Mouse (Mus musculus) CD4-positive, CD25-positive, alpha-beta regulatory T cell, adult 4 months (primary cell): ENCODE data around the gene Ift46. TPM values are rescaled to one million over a fixed set of nuclear protein-coding genes. Genes with fewer than 3 reads are reported as not detected.
"Not testable (repeated sequence)": the region's sequence is repeated elsewhere in the genome, so short reads cannot be mapped to it uniquely, and the experiment has no call there.

Experiments
- ATAC-seq: one replicate; pipeline ENCODE4 v1.8.0; 2017
- polyA plus RNA-seq, 2 experiments: library from polyadenylated mRNA; unstranded; fragments of 100-300 nt; shearing (Covaris generic); gene quantifications; one replicate each; pipeline ENCODE4 v1.2.1; 2017

Ift46 gene
- polyA plus RNA-seq, 2 experiments from 2014 or later, result 55.1 to 73.7 TPM

- ATAC-seq, result no peak
Measured at GRCm38 (mm10) chr9:44736301-44736700, 31.4 kb upstream of the Ift46 start.

GRCm38 (mm10) chr9:44737240-44737949, 30.3 kb upstream of the Ift46 start:
- ATAC-seq, result no peak

- no peak for ATAC-seq
Measured at GRCm38 (mm10) chr9:44740663-44741192, 27.0 kb upstream of the Ift46 start.

GRCm38 (mm10) chr9:44745371-44745770, 22.3 kb upstream of the Ift46 start:
- ATAC-seq, result no peak

GRCm38 (mm10) chr9:44746666-44747065, 21.0 kb upstream of the Ift46 start:
- ATAC-seq, result no peak

- ATAC-seq, result no peak
Measured at GRCm38 (mm10) chr9:44747341-44747740, 20.4 kb upstream of the Ift46 start.

GRCm38 (mm10) chr9:44748473-44748872, 19.2 kb upstream of the Ift46 start:
- no peak for ATAC-seq

GRCm38 (mm10) chr9:44760873-44761272, 6.8 kb upstream of the Ift46 start:
- ATAC-seq, result no peak

- not testable (repeated sequence) for ATAC-seq
Measured at GRCm38 (mm10) chr9:44768029-44768394, 304 bp downstream of the Ift46 start.

- no peak for ATAC-seq
Measured at GRCm38 (mm10) chr9:44771376-44771775, 3.7 kb downstream of the Ift46 start.

- peak; percentile 12 for ATAC-seq
Measured at GRCm38 (mm10) chr9:44772392-44772749, 4.7 kb downstream of the Ift46 start.

GRCm38 (mm10) chr9:44772750-44773651, 5.3 kb downstream of the Ift46 start:
- peak; percentile 97 for ATAC-seq

GRCm38 (mm10) chr9:44792842-44793241, 25.1 kb downstream of the Ift46 start:
- no peak for ATAC-seq

- no peak for ATAC-seq
Measured at GRCm38 (mm10) chr9:44798298-44798697, 30.6 kb downstream of the Ift46 start.

GRCm38 (mm10) chr9:44799102-44799957, 31.6 kb downstream of the Ift46 start, which contains the start of gene Tmem25:
TSS of gene Tmem25 (minus strand) at chr9:44799307.
- peak; percentile 82 for ATAC-seq

GRCm38 (mm10) chr9:44799958-44800324, 32.2 kb downstream of the Ift46 start:
- ATAC-seq, result no peak

- no peak for ATAC-seq
Measured at GRCm38 (mm10) chr9:44801669-44802068, 34.0 kb downstream of the Ift46 start.

GRCm38 (mm10) chr9:44802808-44803450, 35.2 kb downstream of the Ift46 start, which contains the start of gene Ttc36:
TSS of gene Ttc36 (minus strand) at chr9:44803072.
- ATAC-seq, result no peak

- ATAC-seq, result no peak
Measured at GRCm38 (mm10) chr9:44804678-44805077, 37.0 kb downstream of the Ift46 start.

GRCm38 (mm10) chr9:44805536-44805935, 37.8 kb downstream of the Ift46 start:
- ATAC-seq, result no peak

GRCm38 (mm10) chr9:44807141-44807540, 39.4 kb downstream of the Ift46 start:
- ATAC-seq, result no peak

- ATAC-seq, result no peak
Measured at GRCm38 (mm10) chr9:44807778-44808177, 40.1 kb downstream of the Ift46 start.
